Mouse (Mus musculus) c-Kit-negative CD71-positive TER-119-positive erythroid progenitor cells, embryonic 14.5 days (primary cell): ENCODE measurements around the gene Trh.

Source experiments
- DNase-seq: peaks from one replicate; pipeline ENCODE4 v3.0.0-alpha.2; 2013; ENCODE audit warnings: low read depth, low spot score

The Trh gene

DNA sequence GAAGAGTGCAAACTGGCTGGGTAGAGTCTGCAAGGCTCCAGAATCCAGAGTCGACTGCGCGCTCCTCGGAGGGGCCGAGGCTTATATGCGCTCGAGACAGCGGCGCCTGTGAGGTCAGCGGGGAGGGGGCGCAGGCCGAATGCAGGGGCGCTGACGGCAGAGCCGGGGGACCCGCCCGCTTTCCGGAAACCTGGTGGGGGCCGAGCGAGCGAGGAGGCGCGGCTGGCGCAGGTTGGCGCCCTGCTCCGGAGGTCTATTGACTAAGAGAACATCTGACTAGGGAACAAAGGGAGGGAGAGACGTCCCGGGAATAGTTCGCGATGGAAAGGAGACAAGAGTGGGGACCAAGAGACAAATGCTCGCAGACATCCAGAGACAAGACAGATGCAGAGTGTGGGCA, at the start of gene Trh:
Trh (minus strand) TSS at position 60 of the 400 bp plus-strand sequence.
- no peak for DNase-seq

GRCm38 (mm10) chr6:92290826-92291225, 46.4 kb upstream of the Trh start:
- no peak for DNase-seq

GRCm38 (mm10) chr6:92286889-92287288, 42.4 kb upstream of the Trh start:
- DNase-seq: no peak

- DNase-seq: no peak
Measured at GRCm38 (mm10) chr6:92286258-92286888, 41.9 kb upstream of the Trh start.

GRCm38 (mm10) chr6:92285559-92285958, 41.1 kb upstream of the Trh start:
- no peak for DNase-seq

- DNase-seq: no peak
Measured at GRCm38 (mm10) chr6:92277179-92277578, 32.7 kb upstream of the Trh start.

DNA sequence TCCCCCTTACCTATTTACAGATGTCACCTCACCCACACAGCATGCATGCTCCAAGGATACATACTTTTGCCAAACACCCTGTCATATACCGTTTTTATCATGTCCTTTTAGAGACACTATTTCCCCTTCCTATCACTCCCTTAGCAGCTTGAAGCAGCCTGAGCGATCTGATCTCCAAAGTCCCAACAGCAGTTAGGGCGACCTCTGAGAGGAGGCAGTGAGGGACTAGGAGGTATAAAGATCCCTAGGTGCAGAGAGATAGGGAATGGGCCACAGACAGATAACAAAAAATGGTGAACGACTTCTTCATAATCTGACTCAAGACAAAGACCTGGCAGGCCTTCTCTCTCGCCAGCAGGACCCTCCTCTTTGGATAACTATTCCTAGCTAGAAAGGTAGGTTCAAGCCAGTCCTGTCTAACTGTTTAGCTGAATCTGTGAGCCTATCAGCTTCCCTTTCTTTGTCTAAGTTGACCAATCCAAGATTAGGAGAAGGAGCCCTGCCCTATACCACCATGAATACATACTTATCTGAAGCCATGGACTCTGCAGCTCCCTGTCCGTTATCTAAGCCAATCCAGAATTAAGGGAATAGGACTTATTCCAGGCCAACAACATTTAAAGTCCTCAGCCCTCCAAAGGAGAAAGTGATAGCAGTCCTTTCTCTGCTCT, 29.3 kb upstream of the Trh start:
- DNase-seq: no peak

- DNase-seq: no peak
Measured at GRCm38 (mm10) chr6:92272601-92273000, 28.2 kb upstream of the Trh start.

DNA sequence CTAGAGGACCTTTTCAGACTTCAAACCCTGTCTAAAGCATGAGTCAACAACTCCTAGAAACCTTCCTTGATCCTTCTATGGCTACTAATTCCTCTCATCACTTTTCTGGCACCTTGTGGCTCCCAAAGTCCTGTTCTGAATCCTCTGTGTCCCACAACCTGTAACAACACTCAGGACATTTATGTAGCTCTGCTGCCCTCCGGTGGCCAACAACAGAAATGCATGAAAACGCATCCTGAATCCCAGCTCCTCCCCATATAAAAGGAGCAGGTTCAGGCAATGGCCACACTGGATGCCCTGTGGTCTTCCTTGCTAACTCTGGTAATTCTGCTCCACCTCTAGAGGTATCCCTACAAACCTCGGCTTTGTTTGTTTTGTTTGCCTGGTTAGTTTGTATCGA, 24.6 kb upstream of the Trh start:
- DNase-seq: peak; percentile 36

- no peak for DNase-seq
Measured at GRCm38 (mm10) chr6:92268001-92268400, 23.6 kb upstream of the Trh start.

DNA sequence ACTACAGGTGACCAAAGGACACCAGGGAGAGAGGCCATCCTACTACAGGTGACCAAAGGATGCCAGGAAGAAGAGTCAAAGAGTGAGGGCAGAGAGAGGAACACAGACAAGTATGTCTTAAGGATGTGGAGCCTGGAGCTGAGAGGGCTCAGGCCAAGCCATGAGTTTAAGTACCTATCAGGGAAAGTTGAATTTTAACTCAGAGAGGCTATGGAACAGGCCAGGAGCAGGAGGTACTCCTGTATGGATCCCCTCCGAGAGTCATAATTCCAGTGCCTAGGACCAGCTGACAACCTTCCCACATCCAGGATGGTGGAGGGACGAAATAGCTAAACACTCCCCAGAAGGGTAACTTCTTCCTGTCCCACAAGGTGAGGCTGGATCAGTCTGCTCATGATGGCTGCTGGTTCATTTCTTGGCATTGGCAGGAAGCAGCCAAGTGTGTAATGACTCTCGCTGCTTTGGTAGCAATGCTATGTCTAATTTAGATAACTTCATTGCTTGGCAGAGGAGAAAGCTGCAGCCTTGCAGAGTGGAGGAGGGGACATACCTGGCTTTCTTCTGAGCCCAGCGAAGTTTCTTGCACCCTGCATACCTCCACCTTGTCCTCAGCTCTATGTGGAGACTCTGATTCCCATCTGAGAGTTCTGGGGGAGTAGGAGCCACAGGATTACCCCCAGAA, 16.9 kb upstream of the Trh start:
- DNase-seq: no peak

DNA sequence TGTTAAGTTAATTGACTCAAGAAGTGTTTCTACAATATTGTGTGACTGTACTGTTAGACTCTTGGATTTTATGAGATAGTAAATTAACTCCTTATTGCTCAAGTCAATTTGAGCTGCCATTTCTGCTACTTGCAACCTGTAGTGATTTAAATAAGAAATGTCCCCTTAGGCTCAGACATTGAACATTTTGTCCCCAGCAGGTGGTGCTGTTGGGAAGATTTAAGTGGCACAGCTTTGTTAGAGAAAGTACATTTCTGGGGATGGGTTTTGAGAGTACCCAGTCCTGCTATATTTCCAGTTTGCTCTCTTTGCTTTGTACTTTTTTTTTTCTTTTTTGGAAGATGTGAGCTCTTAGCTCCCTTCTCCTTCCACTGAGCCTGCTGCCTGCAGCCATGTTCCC, 10.9 kb upstream of the Trh start:
- DNase-seq: no peak

- no peak for DNase-seq
Measured at GRCm38 (mm10) chr6:92253253-92253870, 8.9 kb upstream of the Trh start.

- DNase-seq: no peak
Measured at GRCm38 (mm10) chr6:92247215-92247919, 2.9 kb upstream of the Trh start.

DNA sequence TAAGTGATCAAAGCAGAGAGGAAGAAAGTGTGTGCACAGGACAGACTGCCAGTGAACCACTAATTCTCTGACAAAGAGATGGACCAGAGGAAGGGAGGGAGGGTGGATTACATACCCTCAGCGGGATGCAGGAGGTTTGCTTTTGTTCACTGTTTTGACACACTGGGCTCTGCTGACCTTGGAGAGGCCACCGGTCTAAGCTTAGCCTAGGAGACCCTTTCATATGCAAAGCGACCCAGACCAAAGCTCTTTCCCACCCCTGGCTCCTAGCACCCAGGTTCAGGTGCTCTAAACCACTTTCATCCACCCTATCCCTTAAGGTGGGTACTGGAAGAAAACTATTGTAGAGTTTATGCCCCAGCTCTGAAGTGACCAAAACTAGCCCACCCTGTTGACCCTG, 1.9 kb upstream of the Trh start:
- no peak for DNase-seq

DNA sequence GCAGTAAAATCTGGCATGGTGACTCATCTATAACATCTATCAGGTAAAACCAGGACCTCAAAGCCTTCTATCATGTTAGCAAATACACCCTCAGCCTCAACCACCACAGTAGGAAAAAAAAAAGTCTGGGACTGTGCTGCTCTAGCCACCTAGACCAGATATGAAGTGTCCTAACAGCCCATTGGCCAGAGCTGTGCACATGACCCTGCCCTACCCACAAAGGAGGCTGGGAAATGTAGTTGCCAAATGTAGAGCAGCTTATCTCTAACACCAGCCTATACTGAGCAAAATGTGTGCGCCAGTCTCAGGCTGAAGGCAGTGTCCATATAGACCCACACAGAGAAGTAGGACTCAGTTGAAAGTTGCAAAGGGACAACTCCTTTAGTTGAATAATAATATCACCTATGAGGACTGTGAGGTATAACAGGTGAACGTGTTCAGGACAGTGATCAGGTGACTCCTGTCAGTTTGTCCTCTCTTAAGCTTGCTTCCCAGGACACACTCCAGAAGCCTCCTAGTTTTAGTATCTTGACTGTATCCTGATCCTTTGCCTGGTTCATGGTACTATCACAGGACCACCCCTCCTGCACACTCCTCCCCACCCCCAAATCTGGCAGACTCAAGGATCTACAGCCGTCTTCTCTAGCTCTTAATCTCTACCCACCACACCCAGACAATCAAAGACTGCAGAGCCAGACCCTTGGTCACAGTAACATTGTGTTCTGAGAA, 3.1 kb downstream of the Trh start:
- peak; percentile 35 for DNase-seq

DNA sequence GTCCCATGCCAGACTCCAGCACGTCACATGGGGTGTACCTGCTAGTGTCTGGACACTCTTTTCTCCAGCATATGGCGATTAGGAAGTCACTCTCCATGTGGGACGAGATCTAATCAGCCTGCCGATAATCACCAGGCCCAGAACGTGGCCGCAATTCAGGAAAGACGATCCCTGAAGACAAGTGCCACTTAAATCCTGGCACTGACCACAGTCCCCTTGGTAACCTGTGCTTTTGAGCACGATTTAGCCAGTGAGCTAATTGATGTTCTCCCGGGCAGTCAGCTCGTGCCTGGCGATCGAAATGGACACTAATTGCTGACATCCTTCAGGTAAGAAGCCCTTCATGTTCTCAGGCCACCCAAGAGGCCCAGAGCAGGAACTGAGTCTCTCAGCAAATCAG, 9.4 kb downstream of the Trh start:
- no peak for DNase-seq

DNA sequence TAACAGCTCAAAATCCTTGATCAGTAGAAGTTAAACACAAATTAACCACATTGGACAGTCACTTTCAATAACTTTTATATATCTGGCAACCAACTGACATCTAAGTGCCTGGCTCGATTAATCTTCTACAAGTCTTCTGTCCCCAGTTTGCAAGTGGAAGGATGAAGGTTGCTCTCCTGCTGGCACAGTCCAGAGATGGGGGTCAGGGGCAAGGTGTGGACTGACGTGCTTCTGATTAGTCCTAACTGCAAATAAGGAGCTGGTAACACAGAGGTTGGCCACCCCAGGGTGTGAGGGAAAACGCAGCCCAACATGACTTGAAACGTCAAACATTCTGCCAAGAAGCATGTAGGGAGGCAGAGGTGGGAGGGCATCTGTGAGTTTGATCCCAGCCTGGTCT, 12.7 kb downstream of the Trh start:
- no peak for DNase-seq

DNA sequence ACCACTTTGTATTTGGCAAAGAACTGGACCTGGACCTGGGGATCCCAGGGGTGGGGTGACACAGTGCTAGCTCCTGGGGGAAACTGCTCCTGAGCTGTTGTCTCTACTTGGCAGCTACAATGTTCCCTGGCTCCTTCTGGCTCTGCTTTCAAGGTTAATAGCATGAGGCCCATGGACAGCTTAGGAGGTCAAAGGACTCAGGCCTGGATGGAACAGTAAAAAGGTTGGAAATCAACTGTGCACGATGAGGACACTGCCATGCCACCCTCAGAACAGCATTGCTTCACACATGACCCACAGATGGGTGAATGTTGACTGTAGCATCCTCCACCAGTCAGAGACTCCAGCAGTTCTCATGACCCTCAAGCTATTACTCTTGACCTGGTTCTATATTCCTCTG, 13.1 kb downstream of the Trh start:
- no peak for DNase-seq

DNA sequence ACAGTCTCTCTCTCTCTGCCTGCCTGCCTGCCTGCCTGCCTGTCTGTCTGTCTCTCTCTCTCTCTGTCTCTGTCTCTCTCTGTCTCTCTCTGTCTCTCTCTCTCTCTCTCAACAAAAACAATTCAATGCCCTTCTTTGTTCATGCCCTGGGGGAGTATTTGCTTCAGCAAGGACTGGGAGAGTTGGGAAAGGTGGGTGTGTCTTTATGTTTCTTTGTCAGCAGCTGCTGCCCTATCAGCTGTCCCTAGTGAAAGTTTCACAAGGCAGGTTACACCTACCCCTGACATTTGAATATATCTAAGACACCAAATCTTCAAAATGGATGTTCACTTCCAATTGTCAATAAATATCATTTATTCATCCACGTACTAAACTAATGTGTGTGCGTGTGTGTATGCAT, 14.9 kb downstream of the Trh start:
- DNase-seq: no peak

DNA sequence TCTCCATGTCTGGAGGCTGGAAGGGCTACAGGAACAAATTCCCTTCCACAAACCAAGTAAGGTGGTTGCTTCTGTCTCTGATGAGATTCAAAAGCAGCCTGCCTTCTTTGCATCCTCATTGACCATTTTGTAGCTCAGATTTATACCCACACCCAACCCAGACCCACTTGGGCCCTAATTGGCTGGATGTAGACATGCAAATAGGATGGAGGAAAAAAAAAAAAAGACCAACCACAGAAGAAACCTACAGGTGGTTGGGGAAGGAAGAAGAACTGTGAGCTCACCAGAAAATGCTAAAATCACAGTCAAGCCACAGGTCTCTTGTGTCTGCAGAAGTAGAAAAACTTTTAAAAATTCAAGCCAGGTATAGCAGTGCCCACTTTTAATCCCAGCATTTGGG, 15.3 kb downstream of the Trh start:
- no peak for DNase-seq
